Mouse (Mus musculus): Measurements from ENCODE around the gene Gm10198. TPM values are rescaled to one million over a fixed set of nuclear protein-coding genes. Genes with fewer than 3 reads are reported as not detected.

Gm10198 gene
- polyA plus RNA-seq, 1 experiment = not detected

DNA sequence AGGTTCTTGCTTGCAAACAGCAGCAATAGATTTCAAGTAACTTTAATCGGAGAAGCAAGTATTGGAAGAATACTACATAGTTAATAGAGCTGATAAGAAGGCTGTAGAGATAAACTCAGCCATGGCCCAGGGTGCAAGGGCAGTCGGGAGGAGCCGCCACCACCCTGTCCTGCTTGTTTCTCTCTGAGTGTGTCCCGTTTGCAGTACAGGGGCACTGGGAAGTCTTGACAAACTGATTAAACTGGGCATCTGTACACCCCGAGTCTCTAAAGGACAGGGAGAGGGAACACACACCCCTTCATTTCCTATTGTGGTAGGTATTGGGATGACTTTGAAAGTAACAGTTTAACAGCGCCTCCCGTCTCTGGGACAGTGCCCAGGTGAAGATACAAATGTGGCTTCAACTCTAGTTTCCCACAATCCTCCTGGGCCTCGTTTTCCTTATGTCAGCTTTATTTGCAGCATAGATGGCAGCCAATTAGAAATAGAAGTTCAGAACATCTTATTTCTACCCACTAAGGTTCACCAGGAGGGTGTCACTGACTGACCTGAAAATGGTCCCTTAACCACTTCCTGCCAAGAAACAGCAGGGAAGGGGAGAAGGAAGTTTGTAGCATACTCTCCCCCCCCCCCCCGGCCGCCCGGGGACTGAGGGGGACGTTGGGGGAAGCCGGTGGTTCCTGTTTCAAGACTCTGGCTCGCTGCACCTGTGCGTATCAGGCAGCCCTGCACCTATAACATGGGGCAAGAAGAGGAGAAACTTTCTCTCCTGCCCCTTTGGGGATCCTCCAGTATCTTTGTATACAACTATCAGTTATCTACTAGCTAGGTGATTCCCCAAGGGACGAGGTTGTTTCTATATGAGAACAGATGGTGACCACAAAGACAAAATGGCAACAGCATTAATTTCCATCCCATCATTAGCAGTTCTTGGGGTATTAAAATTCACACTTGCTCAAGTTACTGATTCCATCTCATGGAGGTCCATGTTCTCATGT lies 41.9 kb downstream of the Gm10198 start:
- Histone ChIP-seq H3K27me3 (replicated peaks) (peaks cover 13% of the 10 kb centered on the region), H3K36me3 (replicated peaks; ENCODE audit: low read length) (no peaks in the 10 kb centered on the region), H3K4me3 (replicated peaks) (peak overlapping the region; percentile 18), H3K4me1 (peaks cover 7% of the 10 kb centered on the region), H3K9me3 (peaks cover 25% of the 10 kb centered on the region)
- TF ChIP-seq FLI1 (IDR thresholded peaks at IDR 0.05; ENCODE audit: low read length) (no peak), GATA1 (IDR thresholded peaks at IDR 0.05; ENCODE audit: borderline replicate concordance, low read length) (no peak)

DNA sequence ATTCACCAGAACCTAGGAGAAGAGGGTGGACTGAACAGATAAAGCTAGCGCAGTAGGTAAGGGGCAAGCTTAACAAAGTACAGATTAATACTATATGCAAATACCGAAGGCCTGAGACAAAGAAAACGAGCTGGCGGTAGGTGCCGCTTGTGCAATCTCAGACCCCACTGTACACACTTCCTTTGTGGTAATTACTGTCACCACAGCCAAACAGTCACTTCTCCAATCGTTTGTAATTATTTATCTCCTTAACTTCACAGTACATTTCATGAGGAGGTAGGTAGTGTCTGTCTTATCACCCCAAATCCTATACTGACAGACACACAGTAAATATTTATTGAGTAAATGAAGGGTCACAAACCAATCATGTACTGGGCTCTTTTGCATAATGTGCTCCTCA lies 47.7 kb downstream of the Gm10198 start:
- TF ChIP-seq FLI1 (IDR thresholded peaks at IDR 0.05; ENCODE audit: low read length) = no peak
- no peak for TF ChIP-seq GATA1 (IDR thresholded peaks at IDR 0.05; ENCODE audit: borderline replicate concordance, low read length)
- H3K4me3 ChIP-seq (replicated peaks) = no peak overlapping the region

More for the DNA sequence above, 47.7 kb downstream of the Gm10198 start:
- Histone ChIP-seq H3K4me1 (peaks cover 5% of the 10 kb centered on the region; the same call in 1 of the 2 replicates), H3K27me3 (replicated peaks) (peaks cover 32% of the 10 kb centered on the region), H3K9me3 (peaks cover 34% of the 10 kb centered on the region), H3K36me3 (replicated peaks; ENCODE audit: low read length) (no peaks in the 10 kb centered on the region)

Other genes starting within 250 kb of the Gm10198 start
- 3.7 TPM in 1 of 2 replicates, not detected in the other for gene Gpbp1, start 102.7 kb upstream of the Gm10198 start, polyA plus RNA-seq (2012; ENCODE audit: insufficient read depth, low replicate concordance)
- not detected in 2 replicates for gene Gm49496, start 42.8 kb upstream of the Gm10198 start, polyA plus RNA-seq (2012; ENCODE audit: insufficient read depth, low replicate concordance)
- 0.17 TPM in 1 of 2 replicates, not detected in the other for gene Mier3, start 88.2 kb downstream of the Gm10198 start, polyA plus RNA-seq (2012; ENCODE audit: insufficient read depth, low replicate concordance)
- 5.7 TPM in 1 of 2 replicates, not detected in the other for gene Map3k1, start 216.2 kb downstream of the Gm10198 start, polyA plus RNA-seq (2012; ENCODE audit: insufficient read depth, low replicate concordance)

Data from megakaryocyte, embryonic 14.5 days (primary cell).